Comparison of ENCODE assay signal across 20 mouse cellular contexts in genomic region chr12:112025907-112026645, GRCm38 (mm10). TPM values are rescaled to one million over a fixed set of nuclear protein-coding genes. Genes with fewer than 3 reads are reported as not detected.
A peak's percentile ranks its signal among the peaks of the same experiment; 100 is the strongest.
DNase-seq lines count a peak whose midpoint lies in the region.
"Had no signal": no experiment of that assay in that cellular context is flagged by ENCODE, and none has a peak within 500 bp of the region (broad histone marks: within the 10 kb centered on the region; RNA-seq: fewer than 3 reads in every experiment).

No protein-coding gene starts in this region.

- intact Hi-C loops in left cerebral cortex, postnatal 36 days (cut with DNase I) = no loop called here
- intact Hi-C loops in left cerebral cortex, postnatal 4 days (cut with DNase I) = no loop called here

- peak; percentile 25 to 33 for DNase-seq in frontal cortex, postnatal 36 days (ENCODE audit: low spot score in 2 of 2)
- no peak for DNase-seq in frontal cortex, postnatal 25 days (ENCODE audit: low spot score in 2 of 2)
- DNase-seq in left cerebral cortex, postnatal 36 days (ENCODE audit: low spot score in 2 of 2) = peak; percentile 12 to 25
- no peak for DNase-seq in left cerebral cortex, postnatal 4 days
- DNase-seq in MN1 (ENCODE audit: low spot score) = peak; percentile 18
- peak; percentile 40 for DNase-seq in telencephalon, adult 2 months (ENCODE audit: low read depth, low spot score)
- DNase-seq in embryo, embryonic 10.5 days (ENCODE audit: low spot score) = no peak
- DNase-seq: adrenal gland, adult 8-10 months; cerebellum, adult 11 months; cerebellum, adult 9-10 months; cerebellum, postnatal 36 days; forebrain, postnatal 0 days; gastrocnemius, adult 2 months; heart, postnatal 36 days; kidney, adult 2 months; kidney, postnatal 4 days; liver, postnatal 0 days; lung, postnatal 36 days; thymus, postnatal 4 days had no signal

RNA-seq across cellular contexts. Expression of gene Rd3l, which starts 45.0 kb away (rescaled TPM):
- total RNA-seq in left cerebral cortex, postnatal 36 days (2021) = under 1 TPM in 1 of 2 experiments, not detected in 1; 0.32 TPM
- total RNA-seq in left cerebral cortex, postnatal 4 days (2021) = not detected
- total RNA-seq: adrenal gland, adult 8-10 months; gastrocnemius, adult 2 months; gastrocnemius, postnatal 4 days had no signal

RNA-seq across cellular contexts. Expression of gene Tdrd9, which starts 54.7 kb away (rescaled TPM):
- under 1 TPM in 1 of 2 experiments, not detected in 1; 0.39 TPM for total RNA-seq in left cerebral cortex, postnatal 36 days (2021)
- total RNA-seq in left cerebral cortex, postnatal 4 days (2021) = under 1 TPM; 0.34 to 0.56 TPM

RNA-seq across cellular contexts. Expression of gene Atp5mpl, which starts 59.3 kb away (rescaled TPM):
- 100 to 1,000 TPM; 339 to 346 TPM for total RNA-seq in left cerebral cortex, postnatal 36 days (2021)
- total RNA-seq in left cerebral cortex, postnatal 4 days (2021) = 100 to 1,000 TPM; 363 to 384 TPM

Comparison
In these comparisons a context has a peak if more than half of its experiments do, and no peak if none do; other contexts are left out.
1. DNase-seq: peak in frontal cortex, postnatal 36 days (2 of 2), left cerebral cortex, postnatal 36 days (2 of 2), MN1 (single experiment) and telencephalon, adult 2 months (single experiment); none in frontal cortex, postnatal 25 days (0 of 2), left cerebral cortex, postnatal 4 days (single experiment) and embryo, embryonic 10.5 days (single experiment).